Mouse (Mus musculus) limb, embryonic 14.5 days (tissue): ENCODE measurements around the gene Maml2. TPM values are rescaled to one million over a fixed set of nuclear protein-coding genes. Genes with fewer than 3 reads are reported as not detected.
A peak's percentile ranks its signal among the peaks of the same experiment; 100 is the strongest.

ENCODE experiments used
- ATAC-seq: fragments of 200-750 bp; cut with Nextera tagmentation; 2 replicates; pipeline ENCODE4 v1.8.0; 2017; ENCODE audit warnings: low read depth, moderate number of reproducible peaks, moderate TSS enrichment; ENCODE audit not compliant: low FRiP score
- DNase-seq: peaks from one replicate; pipeline ENCODE4 v3.0.0-alpha.2; 2015; ENCODE audit warnings: low spot score
- H3K27ac ChIP-seq: fragments of 300-500 bp; sonication (generic); replicated peaks from 2 replicates; pipeline ENCODE4 v1.5.1; 2014; ENCODE audit warnings: low read depth, mild to moderate bottlenecking, low read length, moderate library complexity, mixed read lengths
- H3K27me3 ChIP-seq: fragments of 300-500 bp; sonication (generic); 2 replicates; pipeline ENCODE4 v1.6.1; 2014; ENCODE audit warnings: low read length, mixed read lengths; ENCODE audit not compliant: control insufficient read depth, insufficient read depth
- H3K36me3 ChIP-seq: fragments of 300-500 bp; sonication (generic); 2 replicates; pipeline ENCODE4 v1.6.1; 2014; ENCODE audit warnings: mild to moderate bottlenecking, low read length, moderate library complexity, mixed read lengths; ENCODE audit not compliant: control insufficient read depth, insufficient read depth
- H3K4me1 ChIP-seq: fragments of 300-500 bp; sonication (generic); 2 replicates; pipeline ENCODE4 v1.6.1; 2014; ENCODE audit warnings: antibody characterized with exemption, low read length, mixed read lengths; ENCODE audit not compliant: control insufficient read depth, insufficient read depth
- H3K4me2 ChIP-seq: fragments of 300-500 bp; sonication (generic); replicated peaks from 2 replicates; pipeline ENCODE4 v1.6.1; 2014; ENCODE audit warnings: low read depth, mild to moderate bottlenecking, low read length, moderate library complexity; ENCODE audit not compliant: severe bottlenecking
- H3K4me3 ChIP-seq: fragments of 300-500 bp; sonication (generic); replicated peaks from 2 replicates; pipeline ENCODE4 v1.5.1; 2014; ENCODE audit warnings: low read length
- H3K9ac ChIP-seq: fragments of 300-500 bp; sonication (generic); 2 replicates; pipeline ENCODE4 v1.6.1; 2014; ENCODE audit warnings: mild to moderate bottlenecking, low read depth, low read length, moderate library complexity; ENCODE audit not compliant: severe bottlenecking
- H3K9me3 ChIP-seq: fragments of 300-500 bp; sonication (generic); 2 replicates; pipeline ENCODE4 v1.6.1; 2016; ENCODE audit warnings: low read length; ENCODE audit not compliant: control insufficient read depth
- POLR2A ChIP-seq: fragments of 200-500 bp; IDR thresholded peaks from 2 replicates; pipeline ENCODE4 v1.8.0; 2012; ENCODE audit warnings: inconsistent platforms, mild to moderate bottlenecking, moderate library complexity, borderline replicate concordance; ENCODE audit not compliant: insufficient read depth, insufficient read length; ENCODE audit errors: extremely low read depth
- WGBS: fragments of 180-500 bp; shearing (Covaris S2); extraction: QIAGEN DNeasy Blood & Tissue Kit; methylation state at CpG from one replicate; pipeline ENCODE4 v1.1.7; 2014; 5-methylcytosine and 5-hydroxymethylcytosine counted together
- polyA plus RNA-seq, 2 experiments: library from polyadenylated mRNA; depleted of rRNA in 1 of 2; stranded (reverse) in 1 of 2; unstranded in 1 of 2; fragments of >200 nt; fragmentation: Nextera tagmentation in 1 of 2; extraction: Ambion mirVana in 1 of 2; gene quantifications; 2 replicates each; pipeline versions ENCODE4 v1.2.1 to v1.2.3; 2012 to 2014

Maml2 gene
- polyA plus RNA-seq, 2 experiments: 9.9 to 10.7 TPM

DNA sequence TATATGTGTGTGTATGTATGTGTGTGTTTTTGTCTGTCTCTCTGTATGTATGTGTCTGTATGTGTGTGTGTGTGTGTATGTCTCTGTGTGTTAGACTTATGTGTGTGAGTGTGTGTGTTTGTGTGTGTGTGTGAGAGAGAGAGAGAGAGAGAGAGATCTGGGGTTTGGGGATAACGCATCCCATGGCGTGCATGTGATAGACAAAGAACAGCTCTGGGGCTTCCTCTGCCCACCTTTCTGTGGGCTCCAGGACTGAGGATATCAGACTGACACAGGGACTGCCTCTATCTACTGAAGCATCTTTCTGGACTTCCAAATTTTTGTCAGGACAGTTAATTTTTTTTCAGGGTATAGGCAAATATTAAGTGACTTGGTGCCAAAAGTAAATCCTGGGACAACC, 242.5 kb downstream of the Maml2 start:
- Histone ChIP-seq H3K4me1 (peaks cover 39% of the 10 kb centered on the region), H3K4me3 (no peak overlapping the region), H3K4me2 (no peak overlapping the region), H3K36me3 (no peaks in the 10 kb centered on the region), H3K9me3 (no peaks in the 10 kb centered on the region), H3K27ac (no peak overlapping the region), H3K9ac (no peak overlapping the region), H3K27me3 (no peaks in the 10 kb centered on the region)
- no peak for TF ChIP-seq POLR2A
- 87% methylated on average over 2 of the region's 2 CpGs for WGBS
- DNase-seq (no peak), ATAC-seq (no peak)

DNA sequence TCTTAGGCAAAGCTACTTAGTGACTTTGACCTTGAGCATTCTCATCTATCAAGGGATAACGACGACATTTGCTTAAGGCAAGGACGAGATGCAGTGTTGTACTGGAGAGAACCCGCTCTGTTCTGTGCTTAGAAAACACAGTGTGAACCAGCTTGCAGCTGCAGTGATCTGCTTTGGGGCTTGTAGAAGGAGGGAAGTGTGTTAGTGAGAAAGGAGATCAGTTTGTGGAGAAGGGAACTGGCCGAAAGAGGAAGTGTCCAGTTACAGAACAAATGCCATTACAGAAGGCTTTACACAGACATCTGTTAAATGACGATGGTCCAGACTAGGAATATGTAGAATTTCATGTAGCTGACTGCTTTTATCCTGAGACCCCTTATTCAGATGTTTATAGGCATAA, 243.0 kb downstream of the Maml2 start:
- Histone ChIP-seq H3K27ac (no peak overlapping the region), H3K9me3 (no peaks in the 10 kb centered on the region), H3K4me2 (no peak overlapping the region), H3K36me3 (no peaks in the 10 kb centered on the region), H3K9ac (no peak overlapping the region), H3K27me3 (no peaks in the 10 kb centered on the region), H3K4me1 (peaks cover 38% of the 10 kb centered on the region), H3K4me3 (no peak overlapping the region)
- ATAC-seq: peak; percentile 27; the same call in 1 of the 2 replicates
- WGBS: 20% methylated on average over 6 of the region's 6 CpGs
- TF ChIP-seq POLR2A: no peak
- DNase-seq: no peak

DNA sequence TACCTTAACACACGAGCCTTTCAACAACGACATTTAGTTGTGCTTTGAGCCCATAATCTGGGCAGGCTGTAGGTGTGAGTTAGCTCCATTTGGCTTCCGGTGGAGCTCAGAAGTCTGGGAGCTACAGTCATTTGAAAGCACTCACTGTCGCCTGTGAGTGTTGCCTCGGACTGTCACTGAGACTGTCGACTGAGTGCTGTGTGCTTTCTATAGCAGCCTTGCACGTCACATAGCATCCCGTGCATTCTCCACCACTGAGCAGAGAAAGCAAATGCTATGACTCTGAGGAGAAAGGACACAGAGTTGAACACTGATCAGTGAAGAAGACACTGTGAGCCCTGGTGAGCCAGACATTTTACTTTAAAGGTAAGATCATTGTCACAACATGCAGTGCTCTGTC, 245.4 kb downstream of the Maml2 start:
- Histone ChIP-seq H3K9ac (no peak overlapping the region), H3K9me3 (no peaks in the 10 kb centered on the region), H3K27me3 (no peaks in the 10 kb centered on the region), H3K4me1 (peaks cover 29% of the 10 kb centered on the region), H3K4me3 (no peak overlapping the region), H3K36me3 (no peaks in the 10 kb centered on the region), H3K4me2 (no peak overlapping the region), H3K27ac (no peak overlapping the region)
- no peak for ATAC-seq
- WGBS: 31% methylated on average over 8 of the region's 8 CpGs
- DNase-seq: no peak
- TF ChIP-seq POLR2A: no peak

DNA sequence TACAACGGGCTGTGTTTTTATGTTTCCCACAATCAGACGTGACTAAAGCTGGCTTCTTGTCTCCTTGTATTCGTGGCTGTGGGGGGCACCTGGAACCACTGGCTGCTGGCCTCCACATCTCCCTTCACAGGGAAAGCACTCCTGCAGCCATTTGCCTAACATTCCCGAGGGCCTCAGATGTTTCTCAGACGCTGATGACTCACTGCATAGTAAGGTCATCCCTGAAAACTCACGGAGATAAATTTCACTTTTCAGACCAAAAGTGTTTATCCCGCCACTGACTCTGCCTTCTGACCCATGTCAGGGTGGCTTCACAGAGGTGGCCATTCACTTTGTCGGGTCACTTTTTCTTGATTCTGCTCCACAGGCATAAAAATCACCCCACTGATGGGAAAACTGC, 246.4 kb downstream of the Maml2 start:
- Histone ChIP-seq H3K27me3 (no peaks in the 10 kb centered on the region), H3K27ac (no peak overlapping the region), H3K4me1 (peaks cover 24% of the 10 kb centered on the region), H3K4me3 (no peak overlapping the region), H3K36me3 (no peaks in the 10 kb centered on the region), H3K9ac (no peak overlapping the region), H3K9me3 (no peaks in the 10 kb centered on the region), H3K4me2 (no peak overlapping the region)
- WGBS: 30% methylated on average over 8 of the region's 8 CpGs
- ATAC-seq (no peak), DNase-seq (no peak)
- TF ChIP-seq POLR2A: no peak

DNA sequence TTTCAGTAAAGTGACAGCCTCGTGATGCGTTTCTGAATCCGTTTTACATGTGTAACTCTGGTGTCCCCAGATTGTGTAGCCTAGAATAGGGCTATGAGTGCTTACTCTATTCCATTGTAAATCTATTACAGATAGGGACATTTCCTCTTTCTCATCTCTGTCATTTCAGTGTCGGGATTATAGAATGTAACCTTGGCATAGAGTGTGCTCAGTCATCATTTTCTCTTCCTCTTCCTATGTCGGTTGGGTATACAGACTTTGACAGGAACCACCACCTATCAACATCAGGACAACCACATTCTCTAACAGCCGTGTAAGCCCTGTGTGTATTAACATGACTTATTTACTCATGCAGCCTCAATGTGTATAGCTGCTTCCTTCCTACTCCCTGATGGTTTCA, 248.0 kb downstream of the Maml2 start:
- Histone ChIP-seq H3K36me3 (no peaks in the 10 kb centered on the region), H3K4me2 (no peak overlapping the region), H3K27me3 (no peaks in the 10 kb centered on the region), H3K4me1 (peaks cover 31% of the 10 kb centered on the region), H3K9me3 (no peaks in the 10 kb centered on the region), H3K9ac (no peak overlapping the region), H3K27ac (no peak overlapping the region), H3K4me3 (no peak overlapping the region)
- no peak for ATAC-seq
- TF ChIP-seq POLR2A: no peak
- WGBS: 87% methylated on average over 6 of the region's 6 CpGs
- no peak for DNase-seq

DNA sequence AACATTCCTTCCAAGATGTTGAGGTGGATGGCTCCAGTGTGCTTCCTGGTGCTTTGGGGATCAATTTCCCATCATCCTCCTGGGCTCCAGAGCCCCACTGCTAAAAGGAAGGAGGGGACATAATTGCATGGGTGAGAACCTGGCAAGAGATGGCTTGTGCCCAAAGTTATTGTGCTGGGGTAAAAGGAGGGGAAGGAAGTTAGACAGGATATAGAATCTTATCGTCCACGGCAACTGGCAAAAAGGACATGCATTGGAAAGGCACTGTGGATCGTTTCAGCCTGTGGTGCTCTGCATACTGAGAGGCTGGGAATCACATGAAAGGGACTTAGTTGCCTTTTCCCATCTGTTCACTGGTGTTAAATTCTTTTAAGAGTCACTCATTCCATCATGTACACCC, 252.2 kb downstream of the Maml2 start:
- ATAC-seq (no peak), DNase-seq (peak; percentile 30)
- Histone ChIP-seq H3K27ac (no peak overlapping the region), H3K27me3 (no peaks in the 10 kb centered on the region), H3K9me3 (no peaks in the 10 kb centered on the region), H3K36me3 (no peaks in the 10 kb centered on the region), H3K4me1 (peaks cover 30% of the 10 kb centered on the region), H3K4me3 (no peak overlapping the region), H3K9ac (no peak overlapping the region), H3K4me2 (no peak overlapping the region)
- no peak for TF ChIP-seq POLR2A
- 36% methylated on average over 3 of the region's 3 CpGs for WGBS
